Mouse (Mus musculus): ENCODE results near the gene Gramd1b.

The Gramd1b gene

DNA sequence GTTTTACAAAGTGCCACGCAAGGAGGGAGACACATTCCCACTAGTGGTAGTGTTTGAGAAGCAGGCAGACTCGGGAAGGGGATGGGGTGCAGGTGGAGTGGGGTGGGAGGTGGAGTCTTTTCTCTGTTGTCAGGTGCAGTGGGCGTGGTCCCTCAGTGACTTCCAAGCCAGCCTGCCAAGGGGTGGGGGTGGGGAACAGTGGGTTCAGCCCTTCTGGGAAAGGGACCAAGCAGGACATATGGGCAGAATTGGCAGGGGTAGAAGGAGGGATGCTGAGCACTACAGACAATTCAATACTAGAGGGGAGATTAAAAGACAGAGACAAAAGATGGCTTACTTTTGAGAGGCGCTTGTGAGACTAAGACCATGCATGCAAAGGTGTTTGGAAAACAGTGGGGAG lies 198.9 kb downstream of the Gramd1b start:
- DNase-seq, result no peak

DNA sequence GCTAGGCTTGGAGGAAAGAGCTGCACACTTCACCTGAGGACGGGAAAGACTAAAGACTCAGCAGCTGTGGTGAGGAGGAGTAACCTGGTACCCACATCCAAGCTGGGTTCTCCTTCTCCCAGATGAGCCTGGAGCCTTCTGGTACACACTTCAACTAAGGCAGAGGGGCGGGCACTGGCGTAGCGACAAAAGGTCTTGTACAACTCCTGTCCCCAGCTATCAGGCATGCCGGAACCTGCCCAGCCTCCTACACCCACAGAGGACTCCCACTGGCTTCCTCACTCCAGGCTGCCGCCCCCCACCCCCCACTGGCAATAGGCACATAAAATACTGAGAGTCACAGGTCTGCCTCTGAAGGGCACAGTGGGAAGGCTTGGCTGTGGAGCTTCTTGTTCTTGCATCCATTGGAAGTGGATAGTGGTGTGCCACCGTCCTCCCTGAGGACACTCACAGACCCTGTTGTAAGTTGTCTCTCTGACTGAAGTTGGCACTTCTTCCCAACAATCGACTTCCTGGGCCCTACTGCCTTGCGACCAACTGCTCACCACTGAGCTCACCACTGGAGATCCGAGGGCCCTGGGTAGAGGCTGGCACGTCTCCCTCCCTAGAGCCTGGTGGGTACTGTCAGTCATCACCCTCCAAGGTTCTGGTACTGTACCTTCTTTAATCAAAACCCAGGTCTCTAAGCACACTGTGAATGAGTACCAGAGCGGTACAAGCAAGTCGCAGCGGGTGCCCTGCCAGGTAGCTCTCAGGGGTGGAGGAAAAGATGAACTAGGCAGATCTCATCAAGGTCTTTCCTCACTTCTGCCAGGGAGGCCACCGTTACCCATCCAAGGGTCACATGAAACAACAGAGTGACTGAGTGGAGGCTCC lies 199.5 kb downstream of the Gramd1b start:
- DNase-seq, result peak in 1 of 2 experiments; percentile 53

DNA sequence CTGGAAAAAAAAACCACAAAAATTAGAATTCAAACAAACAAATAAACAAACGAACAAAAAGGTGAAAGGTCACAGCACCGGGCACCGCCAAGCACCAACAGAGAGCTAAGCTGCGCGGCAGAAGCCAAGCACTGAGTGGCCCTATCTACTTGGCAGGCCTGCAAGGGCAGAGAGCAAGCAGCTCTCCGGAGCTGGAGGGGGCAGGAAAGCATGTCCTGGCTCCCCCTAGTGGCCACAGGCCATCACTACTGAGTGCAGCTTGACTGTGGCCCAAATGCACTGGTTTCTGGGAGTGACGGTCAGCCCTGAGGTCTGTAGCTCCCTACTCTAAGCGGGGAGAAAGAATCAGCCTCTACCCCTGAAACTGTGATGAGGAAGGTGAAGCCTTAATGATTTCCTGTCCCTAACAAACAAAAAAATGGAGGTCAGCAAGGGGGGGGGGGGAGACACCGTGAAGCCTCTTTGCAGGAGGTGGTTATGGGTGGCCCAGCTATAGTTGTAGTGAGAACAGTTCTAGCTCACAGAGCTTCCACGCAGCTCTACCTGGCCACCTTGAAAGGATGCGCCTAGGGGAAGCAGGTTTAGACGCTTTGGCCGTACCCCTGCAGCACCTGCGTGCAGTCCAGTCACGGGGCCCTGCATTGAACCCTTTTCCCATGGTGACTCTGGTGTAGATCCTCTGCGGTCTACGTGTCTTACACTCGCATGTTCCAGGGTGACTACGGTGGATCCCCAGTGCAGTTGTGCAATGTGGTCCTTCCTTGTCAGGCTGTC lies 200.4 kb downstream of the Gramd1b start:
- DNase-seq, result peak; percentile 89 to 92

DNA sequence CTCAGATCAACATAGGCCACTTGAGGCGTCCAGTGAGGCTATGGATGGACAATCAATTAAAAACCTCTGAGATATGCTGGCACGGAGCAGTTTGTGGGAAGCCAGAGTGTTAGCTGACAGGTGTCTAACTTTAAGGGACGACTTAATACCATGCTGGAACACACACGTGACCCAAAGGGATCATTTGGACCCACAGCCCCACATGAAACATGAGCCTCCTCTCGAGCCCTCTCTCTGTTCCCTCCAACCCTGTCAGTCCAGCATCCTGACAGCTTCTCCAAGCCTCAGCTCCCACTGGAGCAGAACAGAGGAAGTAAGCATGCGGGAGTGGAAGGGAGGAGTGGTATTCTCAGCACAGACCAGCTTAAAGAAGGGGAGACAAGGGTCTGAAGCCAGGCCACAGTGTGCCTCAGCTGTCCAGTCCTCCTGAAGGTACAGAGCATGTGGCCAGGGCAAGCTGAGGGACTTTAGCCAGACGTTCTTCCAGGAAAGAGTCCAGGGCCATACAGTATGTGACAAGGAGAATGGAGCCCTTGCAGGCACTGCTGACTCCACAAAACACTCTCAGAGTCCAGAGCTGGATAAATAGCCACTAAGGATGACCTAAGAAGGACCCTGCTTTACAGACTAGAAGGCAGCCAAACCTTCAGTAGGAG lies 204.8 kb downstream of the Gramd1b start:
- no peak for DNase-seq

DNA sequence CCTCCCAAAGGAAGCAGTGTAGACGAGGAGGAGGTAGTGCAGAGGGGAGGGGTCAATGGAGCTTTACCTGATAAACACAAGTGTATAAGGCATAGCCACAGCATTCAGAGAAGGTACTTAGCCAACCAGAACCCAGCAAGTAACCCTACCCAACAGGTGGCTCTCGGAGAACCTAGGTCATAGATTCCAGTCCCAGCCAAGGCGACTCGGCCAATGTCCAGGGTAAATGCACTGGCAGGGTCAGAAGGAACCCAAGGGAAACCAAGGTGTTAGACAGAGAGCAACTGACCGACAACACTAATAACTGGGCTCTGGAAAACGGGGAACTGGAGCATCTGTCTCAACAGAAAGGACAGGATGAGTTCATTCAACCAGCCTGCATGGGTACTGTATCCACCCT lies 206.4 kb downstream of the Gramd1b start:
- no peak for DNase-seq

DNA sequence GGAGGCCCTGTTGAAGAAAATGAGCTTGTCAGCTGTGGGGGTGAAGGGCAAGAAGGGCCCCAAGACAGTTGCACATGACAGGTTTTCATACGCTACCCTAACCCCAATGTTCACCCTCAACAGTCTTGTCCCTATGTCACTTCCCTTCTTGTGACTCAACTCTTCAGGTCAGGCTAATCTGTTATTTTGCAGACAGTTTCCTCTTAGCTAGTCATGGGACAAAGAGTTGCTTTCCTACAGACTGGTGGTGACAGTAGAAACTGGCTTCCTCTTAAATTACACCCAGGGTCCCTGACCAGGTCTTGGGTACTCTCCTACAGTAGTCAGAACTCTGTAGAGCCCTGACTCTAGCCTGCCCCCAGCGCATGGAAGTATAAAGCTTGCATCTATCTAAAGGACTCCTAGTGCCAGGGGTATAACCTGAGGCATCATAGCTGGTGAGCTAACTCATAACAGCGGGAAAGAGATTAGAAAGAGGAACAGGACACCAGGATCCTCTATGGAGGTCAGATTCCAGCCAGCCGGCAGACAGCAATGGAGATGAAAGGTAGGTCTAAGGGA lies 206.9 kb downstream of the Gramd1b start:
- DNase-seq, result no peak

DNA sequence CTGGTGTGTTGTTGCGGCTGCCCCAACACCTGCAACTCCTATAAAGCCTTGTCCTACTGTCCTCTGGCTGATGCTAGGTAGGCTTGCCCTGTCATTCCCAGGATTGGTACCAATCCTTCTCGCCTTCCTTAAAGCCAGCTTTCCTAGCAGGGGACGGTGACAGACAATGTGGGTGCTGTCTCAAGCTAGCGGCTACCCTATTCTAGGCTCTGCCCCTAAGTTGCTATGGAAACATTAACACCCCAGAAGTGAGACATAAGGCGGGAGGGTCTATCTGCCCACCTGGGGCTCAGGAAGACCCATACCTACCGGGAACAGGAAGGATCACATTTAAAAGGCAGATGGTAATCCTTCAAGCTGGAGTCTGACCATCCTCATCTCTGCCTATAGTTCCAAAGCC lies 207.4 kb downstream of the Gramd1b start:
- no peak for DNase-seq

DNA sequence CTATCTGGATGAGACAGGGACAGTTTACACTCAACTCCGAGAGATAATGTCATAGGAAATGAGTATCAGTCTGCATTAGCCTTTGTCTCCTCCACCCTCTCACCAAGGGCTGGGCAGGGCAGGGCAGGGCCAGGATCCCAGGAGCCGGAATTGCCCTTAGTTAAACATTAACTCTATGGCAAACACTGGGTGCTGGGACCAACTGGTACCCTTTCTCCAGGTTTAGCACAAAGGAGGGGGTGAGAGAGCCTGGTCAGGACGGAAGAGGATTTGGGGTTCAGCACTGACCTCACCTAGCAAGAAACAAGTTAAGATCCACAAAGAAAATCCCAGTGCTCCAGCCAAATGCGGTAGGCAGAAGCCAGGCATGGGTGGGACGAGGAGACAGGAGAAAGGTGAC lies 208.0 kb downstream of the Gramd1b start:
- DNase-seq, result peak in 1 of 2 experiments; percentile 61

DNA sequence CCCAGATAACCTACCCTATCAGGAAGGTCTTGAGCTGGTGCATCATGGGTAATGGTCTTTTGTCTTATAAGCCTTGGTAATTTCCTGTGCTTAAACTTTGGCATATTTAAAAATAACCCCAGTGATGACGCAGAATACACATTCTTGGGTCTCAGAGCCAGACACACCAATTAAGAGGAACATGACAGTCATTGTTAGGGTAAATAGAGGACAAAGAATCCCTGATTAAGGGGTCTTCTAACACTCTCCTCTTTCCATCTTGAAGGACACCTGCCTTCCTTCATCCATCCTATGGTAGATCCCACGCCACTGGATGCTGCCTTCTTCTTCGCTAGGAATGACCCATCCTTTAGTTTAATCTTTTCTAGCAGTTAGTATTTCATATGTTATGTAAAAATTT lies 208.8 kb downstream of the Gramd1b start:
- no peak for DNase-seq

DNA sequence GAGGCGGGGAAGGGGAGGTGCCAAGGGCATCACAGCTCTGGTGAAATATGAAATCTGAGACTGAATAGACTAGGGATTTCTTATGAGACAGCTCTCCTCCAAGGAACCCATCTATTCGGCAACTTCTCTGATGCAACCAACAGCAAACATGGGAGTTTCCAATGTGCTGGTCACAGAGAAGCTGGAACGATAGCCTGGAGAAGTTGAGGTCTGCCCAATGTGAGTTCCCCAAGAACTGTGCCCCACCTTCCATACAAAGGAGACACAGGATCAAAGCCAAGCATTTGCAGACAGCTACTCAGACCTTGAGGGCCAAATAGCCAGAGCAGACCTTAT lies 209.5 kb downstream of the Gramd1b start:
- no peak for DNase-seq

DNA sequence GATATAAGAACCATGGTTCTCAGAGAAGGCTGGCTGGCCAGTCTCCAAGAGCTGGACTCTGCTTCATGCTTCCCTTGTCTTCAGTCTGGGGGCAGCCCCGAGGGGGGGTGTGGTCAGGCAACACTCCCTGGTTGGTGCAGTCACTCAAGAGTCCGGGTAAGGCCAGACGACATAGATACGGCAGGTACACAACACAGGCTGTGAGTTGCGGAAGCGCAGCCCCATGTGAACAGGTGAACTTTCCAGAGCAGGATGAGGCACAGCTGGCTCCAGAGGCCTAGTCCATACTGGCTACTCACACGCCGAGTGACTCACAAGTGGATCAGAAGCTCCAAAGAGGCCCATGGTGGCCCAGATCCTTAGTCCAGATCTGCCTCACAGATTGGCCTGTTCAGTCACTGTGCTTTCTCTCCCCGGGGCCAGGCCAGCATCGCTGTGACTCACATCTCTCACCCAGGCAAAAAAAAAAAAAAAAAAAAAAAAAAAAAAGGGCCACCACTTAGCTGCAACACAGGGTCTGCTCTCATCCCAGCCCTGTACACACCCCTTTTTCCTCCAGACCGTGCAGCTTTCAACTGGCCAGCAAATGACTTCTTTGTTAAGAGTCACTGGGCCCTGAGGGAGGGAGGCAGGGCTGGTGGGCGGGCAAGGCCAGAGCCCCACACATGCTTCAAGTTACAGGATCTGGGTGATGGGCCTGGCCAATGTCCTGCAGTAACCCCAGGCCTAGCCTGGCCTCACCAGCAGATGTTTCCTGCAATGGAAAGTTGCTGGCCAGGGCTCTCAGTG lies 210.1 kb downstream of the Gramd1b start:
- DNase-seq, result peak; percentile 88 to 90

DNA sequence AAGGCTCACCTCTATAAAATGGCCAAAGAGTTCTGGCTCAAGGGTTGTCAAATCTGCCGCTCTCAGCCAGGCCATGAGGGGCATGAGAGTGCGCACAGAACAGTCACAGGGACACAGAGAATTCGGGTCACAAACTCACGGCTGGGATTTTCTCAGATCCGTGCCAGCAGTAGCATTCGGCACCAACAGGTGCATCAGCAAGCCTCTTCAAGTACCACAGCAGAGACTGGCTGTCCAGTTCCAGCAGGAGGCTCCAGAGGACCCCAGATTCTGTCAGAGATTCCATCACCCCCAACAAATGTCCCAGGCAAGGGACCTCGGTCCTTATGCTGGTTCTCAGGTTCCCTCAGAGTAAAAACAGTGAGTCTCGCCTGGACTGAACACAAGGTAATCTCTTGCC lies 210.8 kb downstream of the Gramd1b start:
- no peak for DNase-seq

DNA sequence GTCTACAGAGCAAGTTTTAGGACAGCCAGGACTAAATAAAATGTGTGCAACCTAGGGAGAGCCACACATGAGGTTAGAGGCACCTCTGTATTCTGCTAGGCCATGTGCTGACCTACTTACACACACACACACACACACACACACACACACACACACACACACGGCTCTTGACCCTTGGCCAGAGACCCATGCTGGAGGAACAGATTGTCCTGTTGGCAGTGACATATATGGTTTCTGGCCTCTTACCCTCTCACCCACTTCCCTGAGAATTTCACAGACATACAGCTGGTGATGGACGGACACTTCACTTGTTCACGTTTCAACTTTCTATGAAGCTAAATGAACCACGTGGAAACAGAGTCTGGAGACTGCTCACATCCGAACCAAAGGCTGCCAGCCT lies 212.4 kb downstream of the Gramd1b start:
- DNase-seq, result no peak

DNA sequence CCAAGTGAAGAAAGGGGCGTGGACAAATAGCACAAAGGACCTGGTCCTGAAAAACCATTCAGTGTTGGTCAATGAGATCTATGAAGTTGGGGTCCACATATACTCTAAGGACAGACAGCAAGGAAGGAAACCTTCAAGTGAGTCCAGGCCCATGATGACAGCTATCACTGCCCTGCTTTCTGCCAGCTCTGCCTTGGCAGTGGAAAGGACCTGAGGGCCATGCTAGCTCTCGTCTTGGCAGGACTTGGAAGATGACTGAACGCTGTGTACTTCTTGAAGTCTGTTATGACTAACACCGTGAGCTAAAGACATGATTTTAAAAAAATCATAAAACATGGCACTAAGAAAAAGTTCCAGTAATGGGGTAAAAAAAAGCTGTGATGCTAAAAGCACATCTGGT lies 213.4 kb downstream of the Gramd1b start:
- DNase-seq, result peak in 1 of 2 experiments; percentile 18

DNA sequence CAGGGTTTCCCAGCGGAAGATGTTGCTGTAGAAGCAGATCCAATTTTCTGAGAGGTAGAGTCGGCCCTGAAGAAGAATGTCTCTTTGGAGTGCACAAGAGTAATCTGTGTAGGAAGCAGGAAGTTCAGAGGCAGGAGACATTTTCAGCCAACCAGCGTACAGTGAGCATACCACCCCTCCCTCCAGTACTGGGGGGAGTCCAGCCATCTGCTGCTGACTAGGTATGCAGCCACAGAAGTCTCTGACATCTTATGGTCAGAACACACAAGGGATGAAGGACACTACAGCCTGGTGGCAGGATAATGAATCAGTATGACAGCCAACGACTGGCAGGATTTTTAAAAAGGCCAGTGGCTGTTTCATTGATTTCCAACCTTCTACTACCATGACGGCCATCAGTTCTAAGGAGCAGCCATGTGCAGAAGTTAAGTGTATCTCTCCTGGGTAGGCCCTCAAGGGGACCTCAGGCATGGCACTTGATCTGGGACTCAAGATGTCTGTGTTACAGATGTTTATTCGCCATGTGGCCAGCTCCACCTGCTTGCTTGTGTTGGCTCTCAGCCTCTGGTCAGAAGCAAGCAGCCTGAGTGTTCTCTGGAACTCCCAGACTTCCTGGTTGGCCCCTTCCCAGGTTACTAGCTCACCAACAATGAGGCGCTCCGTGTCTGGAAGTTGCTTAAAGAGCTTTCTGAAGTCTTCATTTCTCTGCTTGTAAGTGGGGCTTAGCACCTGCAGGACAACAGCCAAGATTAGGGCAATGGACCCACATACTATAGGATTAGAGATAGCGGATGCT lies 214.1 kb downstream of the Gramd1b start:
- DNase-seq, result peak; percentile 77 to 83

DNA sequence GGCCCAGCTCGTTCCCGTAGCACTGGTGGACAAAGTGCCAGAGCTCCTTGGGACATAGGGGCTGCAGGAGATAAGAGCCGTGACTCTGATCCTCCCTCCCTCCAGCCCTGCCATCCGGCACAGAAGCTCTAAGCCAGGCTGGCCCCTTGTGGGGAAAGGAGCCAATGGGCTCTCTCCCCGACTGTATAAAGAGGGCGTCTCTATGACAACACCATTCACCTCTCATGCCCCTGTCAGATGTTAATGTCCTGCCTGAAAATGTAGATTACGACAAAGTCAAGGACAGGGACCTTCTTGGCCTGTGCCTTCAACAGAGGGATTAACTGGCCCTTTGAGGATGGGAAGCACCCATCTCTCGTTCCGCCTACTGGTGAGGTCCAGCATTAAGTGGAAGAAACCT lies 219.4 kb downstream of the Gramd1b start:
- no peak for DNase-seq

DNA sequence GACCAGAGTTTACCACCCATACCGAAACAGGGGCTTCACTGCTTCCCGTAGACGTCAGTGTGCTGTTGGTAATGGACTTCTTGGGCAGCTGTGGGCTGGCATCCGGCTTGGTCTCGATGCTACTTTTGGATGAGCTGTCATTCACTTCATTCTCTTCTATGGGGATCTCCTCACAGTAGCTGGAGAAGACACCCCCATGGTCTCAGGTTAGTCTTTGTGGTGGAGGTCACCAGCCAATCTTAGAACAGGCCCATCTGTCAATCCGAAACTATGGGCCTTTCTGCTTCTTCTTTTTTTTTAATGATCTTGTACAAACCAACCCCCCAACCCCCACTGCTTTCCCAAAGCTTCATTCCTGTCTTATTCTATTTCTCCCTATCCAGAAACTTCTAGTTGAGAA lies 221.3 kb downstream of the Gramd1b start:
- no peak for DNase-seq

DNA sequence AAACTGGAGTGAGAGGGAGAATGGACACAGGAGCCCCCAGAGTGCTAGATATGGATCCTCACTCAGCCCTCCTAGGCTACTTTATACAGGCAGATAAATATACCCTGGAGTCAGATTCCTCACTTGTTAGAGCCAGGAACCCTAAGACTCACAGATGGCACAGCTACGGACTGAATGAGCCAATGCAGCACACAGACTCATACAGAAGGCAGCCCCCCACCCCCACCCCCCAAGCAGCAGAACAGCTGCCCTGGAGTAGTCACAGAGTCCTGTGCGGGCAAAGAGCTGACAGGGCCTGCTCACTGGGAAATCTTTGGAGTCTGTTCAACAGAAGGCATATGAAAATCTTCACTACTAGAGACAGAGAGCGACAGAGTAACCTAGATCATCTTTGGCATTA lies 223.9 kb downstream of the Gramd1b start:
- no peak for DNase-seq

DNA sequence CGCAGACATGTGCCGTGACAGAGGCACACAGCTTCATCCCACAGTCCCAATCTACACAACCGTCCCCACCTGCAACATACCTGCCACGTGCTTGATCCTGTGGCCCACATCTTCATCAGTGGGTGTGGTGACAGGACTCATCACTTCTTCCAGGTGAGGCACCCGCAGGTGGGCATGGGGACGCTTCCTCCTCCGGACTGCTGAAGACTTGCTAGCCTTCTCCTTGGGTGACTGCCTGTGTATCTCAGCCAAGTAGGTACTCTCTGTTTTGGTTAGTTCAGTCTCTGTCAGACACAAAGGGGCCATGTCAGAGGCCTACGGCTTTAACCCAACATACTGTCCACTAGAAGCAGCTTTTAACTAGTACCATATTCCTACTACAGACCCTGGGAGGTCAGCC lies 226.9 kb downstream of the Gramd1b start:
- no peak for DNase-seq

DNA sequence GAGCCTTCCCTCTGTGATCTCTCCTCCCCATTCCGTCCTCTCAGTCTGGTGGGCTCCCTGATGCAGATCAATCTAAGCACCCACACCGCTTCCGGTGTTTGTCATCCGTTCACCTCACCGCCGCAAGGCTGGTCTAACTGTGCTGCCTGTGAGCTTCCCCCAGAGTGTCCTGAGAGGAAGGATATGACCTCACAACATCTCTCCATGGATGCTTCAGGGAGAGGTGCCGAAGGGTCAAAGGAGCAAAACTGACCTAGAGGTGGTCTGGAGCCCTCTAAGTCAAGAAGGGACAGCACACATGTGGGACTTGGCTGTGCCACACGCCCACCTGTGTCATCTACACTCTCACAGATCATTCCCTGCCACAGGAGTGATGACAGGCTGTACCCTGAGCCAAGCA lies 228.8 kb downstream of the Gramd1b start:
- DNase-seq, result no peak

DNA sequence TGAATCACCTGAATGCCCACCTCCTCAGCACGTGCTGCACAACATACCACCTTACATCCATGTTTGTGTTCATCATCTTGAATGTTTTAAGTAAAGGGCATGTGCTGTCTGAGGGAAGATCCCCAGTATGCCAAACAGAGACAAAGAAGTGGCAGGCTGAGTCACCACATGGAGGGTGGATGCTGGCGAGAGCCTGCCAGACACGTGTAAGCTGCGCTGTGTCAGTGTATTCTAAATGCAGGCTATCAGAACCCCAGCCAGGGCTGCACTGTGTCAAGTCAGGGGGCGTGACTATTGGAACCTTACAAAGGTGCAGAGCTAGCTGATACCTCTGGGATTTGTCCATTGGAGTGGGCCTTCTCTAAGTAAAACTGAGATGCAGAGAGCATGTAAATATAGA lies 229.7 kb downstream of the Gramd1b start:
- no peak for DNase-seq

All from lung, adult 18-20 months (tissue).